16 mouse cellular contexts compared by ENCODE assay signal in genomic region chr11:114315274-114315673, GRCm38 (mm10).
"Had no signal": no experiment of that assay in that cellular context is flagged by ENCODE, and none has a peak within 500 bp of the region (broad histone marks: within the 10 kb centered on the region; RNA-seq: fewer than 3 reads in every experiment).

No protein-coding gene starts in this region.

- H3K36me3 ChIP-seq: midbrain, embryonic 10.5 days; midbrain, embryonic 12.5 days; midbrain, embryonic 15.5 days; neural tube, embryonic 12.5 days had no signal

- H3K27me3 ChIP-seq: midbrain, embryonic 15.5 days had no signal

- H3K4me3 ChIP-seq: midbrain, embryonic 10.5 days; midbrain, embryonic 12.5 days; midbrain, embryonic 15.5 days; neural tube, embryonic 12.5 days had no signal

- DNase-seq: lung, adult 18-20 months; lung, embryonic 14.5 days; lung, postnatal 10 days; lung, postnatal 4 days; retina, postnatal 1 day; right cerebral cortex, adult 18-20 months; right cerebral cortex, postnatal 25 days; right cerebral cortex, postnatal 4 days; spleen, adult 18-20 months; thymus, adult 18-20 months; thymus, postnatal 14 days; thymus, postnatal 36 days had no signal

- ATAC-seq: midbrain, embryonic 15.5 days had no signal

- H3K9me3 ChIP-seq: midbrain, embryonic 10.5 days; midbrain, embryonic 12.5 days; midbrain, embryonic 15.5 days; neural tube, embryonic 12.5 days had no signal
